Mouse (Mus musculus): Measurements from ENCODE around the gene Pgm5.

The Pgm5 gene

GRCm38 (mm10) chr19:24871037-24871635 is 9.5 kb upstream of the Pgm5 start:
- in situ Hi-C loops (cut with MboI, MseI) = loop anchor here (5.0 kb wide), 5 partner anchors 164 to 584 kb away; no protein-coding TSS in a partner anchor

GRCm38 (mm10) chr19:24865436-24865835 is 3.8 kb upstream of the Pgm5 start:
- in situ Hi-C loops (cut with MboI, MseI) = no loop called here

- in situ Hi-C loops (cut with MboI, MseI) = no loop called here
Observed at GRCm38 (mm10) chr19:24861276-24861611, 411 bp downstream of the Pgm5 start.

- in situ Hi-C loops (cut with MboI, MseI) = loop anchor here in 1 of 2 experiments (10.0 kb wide), 2 partner anchors 537 to 543 kb away; no protein-coding TSS in a partner anchor
Observed at GRCm38 (mm10) chr19:24851456-24852315, 10.0 kb downstream of the Pgm5 start.

GRCm38 (mm10) chr19:24848844-24849243 is 12.8 kb downstream of the Pgm5 start:
- in situ Hi-C loops (cut with MboI, MseI) = no loop called here

GRCm38 (mm10) chr19:24848345-24848744 is 13.3 kb downstream of the Pgm5 start:
- in situ Hi-C loops (cut with MboI, MseI) = no loop called here

GRCm38 (mm10) chr19:24845007-24845546 is 16.6 kb downstream of the Pgm5 start:
- in situ Hi-C loops (cut with MboI, MseI) = no loop called here

- in situ Hi-C loops (cut with MboI, MseI) = no loop called here
Observed at GRCm38 (mm10) chr19:24842080-24842479, 19.6 kb downstream of the Pgm5 start.

- in situ Hi-C loops (cut with MboI, MseI) = loop anchor here in 1 of 2 experiments (5.0 to 25.0 kb wide), 2 partner anchors 67 to 1738 kb away; no protein-coding TSS in a partner anchor
Observed at GRCm38 (mm10) chr19:24824517-24824916, 37.1 kb downstream of the Pgm5 start.

- in situ Hi-C loops (cut with MboI, MseI) = loop anchor here in 1 of 2 experiments (25.0 kb wide), 1 partner anchor 1747 kb away; no protein-coding TSS in a partner anchor
Observed at GRCm38 (mm10) chr19:24815661-24816221, 45.9 kb downstream of the Pgm5 start.

GRCm38 (mm10) chr19:24812861-24813293 is 48.8 kb downstream of the Pgm5 start:
- in situ Hi-C loops (cut with MboI, MseI) = loop anchor here in 1 of 2 experiments (25.0 kb wide), 1 partner anchor 1749 kb away; no protein-coding TSS in a partner anchor

- in situ Hi-C loops (cut with MboI, MseI) = loop anchor here in 1 of 2 experiments (25.0 kb wide), 1 partner anchor 1750 kb away; no protein-coding TSS in a partner anchor
Observed at GRCm38 (mm10) chr19:24812106-24812810, 49.4 kb downstream of the Pgm5 start.

GRCm38 (mm10) chr19:24811451-24811850 is 50.2 kb downstream of the Pgm5 start:
- in situ Hi-C loops (cut with MboI, MseI) = loop anchor here in 1 of 2 experiments (25.0 kb wide), 1 partner anchor 1751 kb away; no protein-coding TSS in a partner anchor

- in situ Hi-C loops (cut with MboI, MseI) = loop anchor here in 1 of 2 experiments (25.0 kb wide), 1 partner anchor 1756 kb away; no protein-coding TSS in a partner anchor
Observed at GRCm38 (mm10) chr19:24806013-24806412, 55.6 kb downstream of the Pgm5 start.

GRCm38 (mm10) chr19:24797606-24798005 is 64.0 kb downstream of the Pgm5 start:
- in situ Hi-C loops (cut with MboI, MseI) = no loop called here

GRCm38 (mm10) chr19:24794350-24794749 is 67.3 kb downstream of the Pgm5 start:
- in situ Hi-C loops (cut with MboI, MseI) = no loop called here

- in situ Hi-C loops (cut with MboI, MseI) = no loop called here
Observed at GRCm38 (mm10) chr19:24793545-24794139, 68.0 kb downstream of the Pgm5 start.

- in situ Hi-C loops (cut with MboI, MseI) = no loop called here
Observed at GRCm38 (mm10) chr19:24792876-24793275, 68.8 kb downstream of the Pgm5 start.

- in situ Hi-C loops (cut with MboI, MseI) = no loop called here
Observed at GRCm38 (mm10) chr19:24785898-24786297, 75.8 kb downstream of the Pgm5 start.

GRCm38 (mm10) chr19:24785056-24785675 is 76.5 kb downstream of the Pgm5 start:
- in situ Hi-C loops (cut with MboI, MseI) = no loop called here

All from T-helper 17 cell (primary cell).